8 mouse cellular contexts compared by ENCODE assay signal in genomic region chr2:33370777-33371647, GRCm38 (mm10). TPM values are rescaled to one million over a fixed set of nuclear protein-coding genes. Genes with fewer than 3 reads are reported as not detected.
DNase-seq lines count a peak whose midpoint lies in the region; ATAC-seq and TF ChIP-seq lines count a peak whose summit lies in the region.

Gene Ralgps1 (minus strand): TSS chr2:33371486.

- peaks cover 10% of the 10 kb centered on the region for H3K4me1 ChIP-seq in G1E (ENCODE audit: insufficient read depth, low read depth, low read length)
- peaks cover 38% of the 10 kb centered on the region for H3K4me1 ChIP-seq in forebrain, embryonic 16.5 days (replicated peaks; ENCODE audit: control insufficient read depth, insufficient read depth, low read length)
- 0 out of 2 replicates have a peak, but pooled peaks cover 2% of the 10 kb centered on the region for H3K4me1 ChIP-seq in lung, embryonic 14.5 days (ENCODE audit: insufficient read depth)
- H3K4me1 ChIP-seq in olfactory bulb, adult 2 months (ENCODE audit: control insufficient read depth, insufficient read depth, low read length): peaks cover 21% of the 10 kb centered on the region
- H3K4me1 ChIP-seq in thymus, adult 2 months (replicated peaks; ENCODE audit: control insufficient read depth, insufficient read depth, low read length): peaks cover 7% of the 10 kb centered on the region

- peaks cover 18% of the 10 kb centered on the region for H3K36me3 ChIP-seq in G1E (replicated peaks)
- H3K36me3 ChIP-seq in forebrain, embryonic 16.5 days (ENCODE audit: control insufficient read depth, insufficient read depth): no peaks in the 10 kb centered on the region
- no peaks in the 10 kb centered on the region for H3K36me3 ChIP-seq in lung, embryonic 14.5 days (ENCODE audit: insufficient read depth)
- no peaks in the 10 kb centered on the region for H3K36me3 ChIP-seq in thymus, adult 2 months (ENCODE audit: control insufficient read depth, insufficient read depth, low read length)

- intact Hi-C loops in heart, postnatal 36 days (cut with DNase I): loop anchor here (2.0 kb wide), 1 partner anchor 60 kb away; the partner anchor contains the start of gene Zbtb34

- H3K27ac ChIP-seq in forebrain, embryonic 16.5 days (ENCODE audit: low read length): peak within 1 kb of the TSS; percentile 99
- H3K27ac ChIP-seq in layer of hippocampus, adult 2 months: peak within 1 kb of the TSS; percentile 99
- H3K27ac ChIP-seq in lung, embryonic 14.5 days (ENCODE audit: low read depth): peak within 1 kb of the TSS; percentile 92; the same call in 1 of the 2 replicates
- peak within 1 kb of the TSS; percentile 94 for H3K27ac ChIP-seq in olfactory bulb, adult 2 months (ENCODE audit: insufficient read depth, low read depth, low read length)
- H3K27ac ChIP-seq in thymus, adult 2 months (ENCODE audit: control insufficient read depth, insufficient read depth, low read length): peak within 1 kb of the TSS; percentile 37; the same call in 1 of the 2 replicates

- TF ChIP-seq CTCF in G1E (IDR thresholded peaks at IDR 0.05; ENCODE audit: low read depth, low read length): no peak
- no peak for TF ChIP-seq CTCF in layer of hippocampus, adult 2 months (conservative IDR thresholded peaks at IDR 0.05)
- no peak for TF ChIP-seq CTCF in lung, embryonic 14.5 days (IDR thresholded peaks at IDR 0.05; ENCODE audit: low read depth)
- no peak for TF ChIP-seq CTCF in olfactory bulb, adult 2 months (IDR thresholded peaks at IDR 0.05; ENCODE audit: insufficient read depth, low read depth, low read length)
- no peak for TF ChIP-seq CTCF in thymus, adult 2 months (IDR thresholded peaks at IDR 0.05; ENCODE audit: borderline replicate concordance, control insufficient read depth, extremely low read depth, insufficient read depth, low read length, poor library complexity)

- peak within 1 kb of the TSS; percentile 75 for H3K4me3 ChIP-seq in G1E (ENCODE audit: low read depth, low read length)
- peak within 1 kb of the TSS; percentile 88 for H3K4me3 ChIP-seq in forebrain, embryonic 16.5 days (replicated peaks; ENCODE audit: low read length)
- H3K4me3 ChIP-seq in layer of hippocampus, adult 2 months: peak within 1 kb of the TSS; percentile 89
- peak within 1 kb of the TSS; percentile 58 for H3K4me3 ChIP-seq in lung, embryonic 14.5 days (ENCODE audit: low read depth, low read length)
- peak within 1 kb of the TSS; percentile 97 for H3K4me3 ChIP-seq in olfactory bulb, adult 2 months (ENCODE audit: insufficient read depth, low read depth, low read length)
- H3K4me3 ChIP-seq in thymus, adult 2 months (ENCODE audit: control insufficient read depth, insufficient read depth, low read length): peak within 1 kb of the TSS; percentile 97

- H3K4me2 ChIP-seq in forebrain, embryonic 16.5 days (ENCODE audit: low read length): peak within 1 kb of the TSS; percentile 77
- H3K4me2 ChIP-seq in lung, embryonic 14.5 days: peak within 1 kb of the TSS; percentile 68

- TF ChIP-seq POLR2A in olfactory bulb, adult 2 months (IDR thresholded peaks at IDR 0.05; ENCODE audit: insufficient read depth, low read depth, low read length): peak; percentile 78
- no peak for TF ChIP-seq POLR2A in thymus, adult 2 months (IDR thresholded peaks at IDR 0.05; ENCODE audit: control insufficient read depth, extremely low read depth, insufficient read depth, low read length, poor library complexity)

- H3K9me3 ChIP-seq in G1E (replicated peaks): no peaks in the 10 kb centered on the region
- H3K9me3 ChIP-seq in forebrain, embryonic 16.5 days (ENCODE audit: control insufficient read depth, low read length): no peaks in the 10 kb centered on the region
- no peaks in the 10 kb centered on the region for H3K9me3 ChIP-seq in lung, embryonic 14.5 days (ENCODE audit: low read depth, low read length)

- DNase-seq in G1E (ENCODE audit: low spot score): peak; percentile 100
- peak; percentile 99 for DNase-seq in cerebellum, adult 18-20 months
- peak; percentile 95 to 96 for DNase-seq in heart, postnatal 36 days
- DNase-seq in layer of hippocampus, adult 2 months (ENCODE audit: low spot score in 2 of 2): peak; percentile 95 to 98
- peak; percentile 97 for DNase-seq in lung, embryonic 14.5 days
- DNase-seq in thymus, adult 2 months: peak; percentile 96

- under 1% methylated on average over 57 of the region's 74 CpGs for WGBS in forebrain, embryonic 16.5 days
- WGBS in lung, embryonic 14.5 days: under 1% methylated on average over 55 of the region's 74 CpGs
- 1% methylated on average over 61 of the region's 74 CpGs for WGBS in olfactory bulb, adult 2 months
- WGBS in thymus, adult 2 months: under 1% methylated on average over 52 of the region's 74 CpGs

- peaks cover 11% of the 10 kb centered on the region for H3K27me3 ChIP-seq in G1E (ENCODE audit: insufficient read depth, low read length)
- no peaks in the 10 kb centered on the region for H3K27me3 ChIP-seq in forebrain, embryonic 16.5 days (replicated peaks; ENCODE audit: control insufficient read depth, insufficient read depth, low read length)
- H3K27me3 ChIP-seq in lung, embryonic 14.5 days (ENCODE audit: insufficient read depth, low read length): no peaks in the 10 kb centered on the region
- H3K27me3 ChIP-seq in thymus, adult 2 months (ENCODE audit: control insufficient read depth, insufficient read depth, low read length): no peaks in the 10 kb centered on the region

- peak within 1 kb of the TSS; percentile 85 for H3K9ac ChIP-seq in forebrain, embryonic 16.5 days (replicated peaks; ENCODE audit: low read depth, low read length)
- peak within 1 kb of the TSS; percentile 54 for H3K9ac ChIP-seq in lung, embryonic 14.5 days

- ATAC-seq in G1E (ENCODE audit: extremely low read depth, insufficient number of reproducible peaks, low FRiP score, poor library complexity, severe bottlenecking): peak; percentile 95
- ATAC-seq in forebrain, embryonic 16.5 days: peak; percentile 99
- ATAC-seq in lung, embryonic 14.5 days (ENCODE audit: insufficient read depth): peak; percentile 99

RNA-seq across cellular contexts. Expression of gene Ralgps1, which starts in this region (rescaled TPM):
- 6.1 and 6.4 TPM in 2 replicates for total RNA-seq in G1E (2014; fragmentation: Nextera tagmentation)
- total RNA-seq in G1E (2017): 2.3 and 3.4 TPM in 2 replicates
- 1.8 TPM in 2 replicates for polyA plus RNA-seq in G1E (2012)
- 44.8 and 50.4 TPM in 2 replicates for polyA plus RNA-seq in forebrain, embryonic 16.5 days (2015; fragmentation: Nextera tagmentation; extraction: Ambion mirVana)
- total RNA-seq in heart, postnatal 36 days (2021): 1 to 10 TPM; 4.8 to 5.6 TPM
- 10 to 100 TPM; 68.2 TPM for total RNA-seq in layer of hippocampus, adult 2 months (2021)
- 5.0 and 6.1 TPM in 2 replicates for polyA plus RNA-seq in lung, embryonic 14.5 days (2014; fragmentation: Nextera tagmentation; extraction: Ambion mirVana)
- polyA plus RNA-seq in olfactory bulb, adult 2 months (2012; ENCODE audit: insufficient read depth, insufficient read length, low replicate concordance, missing spikeins): not detected in 2 replicates
- polyA plus RNA-seq in thymus, adult 2 months (2012; rRNA removed): 18.8 and 20.4 TPM in 2 replicates

Comparison
In these comparisons a context has a peak if more than half of its experiments do, and no peak if none do; other contexts are left out.
1. Peak in every context shown above with its lines: DNase-seq, ATAC-seq, H3K4me3 ChIP-seq and H3K27ac ChIP-seq.
2. RNA of gene Ralgps1 (total RNA-seq): 68.2 TPM in layer of hippocampus, adult 2 months; 2.3 to 6.4 TPM in G1E and 4.8 to 5.6 TPM in heart, postnatal 36 days; every median in the first group is over 4 times any median in the second.
3. H3K27ac ChIP-seq: peak in every context shown above with its lines; median percentile 99 in forebrain, embryonic 16.5 days; 99 in layer of hippocampus, adult 2 months; 94 in olfactory bulb, adult 2 months; 92 in lung, embryonic 14.5 days; 37 in thymus, adult 2 months.